Mouse (Mus musculus): ENCODE measurements at regions not wholly inside any gene's neighbourhood (a gene's known extent, or its start where the extent isn't known, plus 50 kb on each side); places are given as distances from the start of the nearest gene placed in this dataset.

DNA sequence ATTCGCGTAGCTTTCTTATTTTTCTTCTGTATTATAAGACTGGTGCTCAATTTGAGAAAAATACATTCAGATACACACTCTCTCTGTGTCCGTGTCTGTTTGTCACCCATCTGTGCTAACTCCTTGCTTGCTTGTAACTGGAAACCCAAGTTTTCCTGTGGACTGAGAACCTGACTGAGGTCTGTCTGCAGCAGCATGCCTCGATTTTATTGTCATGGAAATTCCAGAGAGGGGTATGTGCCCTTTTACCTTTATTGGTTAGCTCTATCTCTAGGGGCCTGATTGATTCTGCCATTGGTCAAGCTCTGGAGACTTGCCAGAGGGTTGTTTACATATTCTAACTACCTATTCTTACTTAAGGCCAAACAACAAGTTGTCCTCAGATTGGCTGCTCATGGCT is 146.4 kb upstream of the Kcnmb2 start:
- TF ChIP-seq POLR2A (IDR thresholded peaks at IDR 0.05; ENCODE audit: borderline replicate concordance, extremely low read depth, insufficient read depth, insufficient read length, poor library complexity, severe bottlenecking) (no peak), CTCF (IDR thresholded peaks at IDR 0.05; ENCODE audit: borderline replicate concordance, extremely low read depth, insufficient read depth, insufficient read length) (no peak)
